Mouse (Mus musculus): ENCODE measurements around the gene Topaz1. TPM values are rescaled to one million over a fixed set of nuclear protein-coding genes. Genes with fewer than 3 reads are reported as not detected.

Topaz1 gene
- polyA plus RNA-seq, 1 experiment from 2014 or later: not detected

GRCm38 (mm10) chr9:122810212-122810611 lies 63.1 kb downstream of the Topaz1 start:
- H3K4me2 ChIP-seq (ENCODE audit: low read length): no peak overlapping the region
- H3K9ac ChIP-seq (ENCODE audit: low read length): no peak overlapping the region
- no peak overlapping the region for H3K27ac ChIP-seq (replicated peaks in 1 of 2; ENCODE audit: control insufficient read depth in 1 of 2, insufficient read depth in 1 of 2, low read depth in 2 of 2, low read length in 2 of 2)
- peaks cover 7 to 22% of the 10 kb centered on the region in 2 experiments; a peak in 3 of 4 replicates for H3K4me1 ChIP-seq (ENCODE audit: control insufficient read depth in 2 of 2, insufficient read depth in 2 of 2, low read length in 2 of 2)
- no peak overlapping the region for H3K4me3 ChIP-seq (ENCODE audit: control insufficient read depth in 1 of 2, insufficient read depth in 1 of 2, low read depth in 1 of 2, low read length in 2 of 2)
- H3K27me3 ChIP-seq (ENCODE audit: control insufficient read depth, insufficient read depth, low read length): no peaks in the 10 kb centered on the region
- H3K9me3 ChIP-seq (ENCODE audit: control insufficient read depth, low read length): no peaks in the 10 kb centered on the region
- WGBS: 33% methylated on average over 3 of the region's 3 CpGs
- no peak for ATAC-seq (ENCODE audit: insufficient number of reproducible peaks, insufficient read depth, low FRiP score, low read depth)
- peaks cover 19% of the 10 kb centered on the region for H3K36me3 ChIP-seq (ENCODE audit: control insufficient read depth, insufficient read depth, low read length)

GRCm38 (mm10) chr9:122812386-122812785 lies 65.2 kb downstream of the Topaz1 start:
- Histone ChIP-seq H3K27me3 (ENCODE audit: control insufficient read depth, insufficient read depth, low read length) (no peaks in the 10 kb centered on the region), H3K27ac (replicated peaks in 1 of 2; ENCODE audit: control insufficient read depth in 1 of 2, insufficient read depth in 1 of 2, low read depth in 2 of 2, low read length in 2 of 2) (no peak overlapping the region), H3K36me3 (ENCODE audit: control insufficient read depth, insufficient read depth, low read length) (peaks cover 25% of the 10 kb centered on the region), H3K4me2 (ENCODE audit: low read length) (no peak overlapping the region), H3K4me1 (ENCODE audit: control insufficient read depth in 2 of 2, insufficient read depth in 2 of 2, low read length in 2 of 2) (peaks cover 5 to 14% of the 10 kb centered on the region in 2 experiments; a peak in 3 of 4 replicates), H3K9me3 (ENCODE audit: control insufficient read depth, low read length) (no peaks in the 10 kb centered on the region), H3K4me3 (ENCODE audit: control insufficient read depth in 1 of 2, insufficient read depth in 1 of 2, low read depth in 1 of 2, low read length in 2 of 2) (no peak overlapping the region), H3K9ac (ENCODE audit: low read length) (no peak overlapping the region)
- 77% methylated on average over 5 of the region's 5 CpGs for WGBS
- ATAC-seq (ENCODE audit: insufficient number of reproducible peaks, insufficient read depth, low FRiP score, low read depth): no peak

GRCm38 (mm10) chr9:122814775-122815174 lies 67.6 kb downstream of the Topaz1 start:
- Histone ChIP-seq H3K4me3 (ENCODE audit: control insufficient read depth in 1 of 2, insufficient read depth in 1 of 2, low read depth in 1 of 2, low read length in 2 of 2) (no peak overlapping the region), H3K27ac (replicated peaks in 1 of 2; ENCODE audit: control insufficient read depth in 1 of 2, insufficient read depth in 1 of 2, low read depth in 2 of 2, low read length in 2 of 2) (no peak overlapping the region), H3K4me2 (ENCODE audit: low read length) (no peak overlapping the region), H3K27me3 (ENCODE audit: control insufficient read depth, insufficient read depth, low read length) (no peaks in the 10 kb centered on the region), H3K4me1 (ENCODE audit: control insufficient read depth in 2 of 2, insufficient read depth in 2 of 2, low read length in 2 of 2) (peaks cover 3 to 13% of the 10 kb centered on the region in 2 experiments; a peak in 3 of 4 replicates), H3K9me3 (ENCODE audit: control insufficient read depth, low read length) (no peaks in the 10 kb centered on the region), H3K9ac (ENCODE audit: low read length) (no peak overlapping the region), H3K36me3 (ENCODE audit: control insufficient read depth, insufficient read depth, low read length) (peaks cover 38% of the 10 kb centered on the region)
- ATAC-seq (ENCODE audit: insufficient number of reproducible peaks, insufficient read depth, low FRiP score, low read depth): no peak
- WGBS: 98% methylated on average over 2 of the region's 2 CpGs

DNA sequence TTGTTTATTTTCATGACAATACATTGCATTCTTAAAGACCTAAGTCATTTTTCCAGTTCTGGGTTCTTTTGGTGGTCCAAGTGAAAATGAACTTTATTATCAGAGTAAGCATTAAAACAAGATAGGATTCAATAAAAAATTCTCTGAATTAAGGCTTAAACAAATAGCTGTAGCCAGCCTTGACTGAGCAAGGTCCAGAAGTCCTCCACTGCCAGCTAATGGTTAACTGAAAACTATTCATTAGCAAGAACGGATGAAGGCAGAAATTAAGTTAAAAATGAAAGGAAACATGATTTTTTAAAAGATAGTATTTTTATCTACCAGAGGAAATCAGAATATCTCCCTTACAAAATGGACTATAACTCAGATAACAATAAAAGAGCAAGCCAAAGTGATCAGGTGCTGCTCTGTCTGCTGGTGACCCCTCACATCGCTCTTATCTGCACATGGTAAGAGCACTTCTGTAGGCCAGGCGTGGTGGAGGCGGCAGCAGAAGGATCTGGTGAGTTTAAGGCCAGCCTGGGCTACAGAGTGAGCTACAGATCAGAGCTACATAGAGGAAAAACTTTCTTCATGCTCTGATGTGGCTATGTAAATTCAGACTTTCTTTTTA lies 68.2 kb downstream of the Topaz1 start:
- Histone ChIP-seq H3K36me3 (ENCODE audit: control insufficient read depth, insufficient read depth, low read length) (peaks cover 44% of the 10 kb centered on the region), H3K27ac (replicated peaks in 1 of 2; ENCODE audit: control insufficient read depth in 1 of 2, insufficient read depth in 1 of 2, low read depth in 2 of 2, low read length in 2 of 2) (no peak overlapping the region), H3K4me3 (ENCODE audit: control insufficient read depth in 1 of 2, insufficient read depth in 1 of 2, low read depth in 1 of 2, low read length in 2 of 2) (no peak overlapping the region), H3K9ac (ENCODE audit: low read length) (no peak overlapping the region), H3K9me3 (ENCODE audit: control insufficient read depth, low read length) (no peaks in the 10 kb centered on the region), H3K4me1 (ENCODE audit: control insufficient read depth in 2 of 2, insufficient read depth in 2 of 2, low read length in 2 of 2) (peaks cover under 1 to 7% of the 10 kb centered on the region in 2 experiments; a peak in 3 of 4 replicates), H3K27me3 (ENCODE audit: control insufficient read depth, insufficient read depth, low read length) (no peaks in the 10 kb centered on the region), H3K4me2 (ENCODE audit: low read length) (no peak overlapping the region)
- WGBS: 64% methylated on average over 4 of the region's 4 CpGs
- no peak for ATAC-seq (ENCODE audit: insufficient number of reproducible peaks, insufficient read depth, low FRiP score, low read depth)

GRCm38 (mm10) chr9:122823374-122824017 lies 76.3 kb downstream of the Topaz1 start:
- no peaks in the 10 kb centered on the region for H3K9me3 ChIP-seq (ENCODE audit: control insufficient read depth, low read length)
- peaks cover 63% of the 10 kb centered on the region for H3K36me3 ChIP-seq (ENCODE audit: control insufficient read depth, insufficient read depth, low read length)
- no peaks in the 10 kb centered on the region for H3K4me1 ChIP-seq (ENCODE audit: control insufficient read depth in 2 of 2, insufficient read depth in 2 of 2, low read length in 2 of 2)
- no peak overlapping the region for H3K4me3 ChIP-seq (ENCODE audit: control insufficient read depth in 1 of 2, insufficient read depth in 1 of 2, low read depth in 1 of 2, low read length in 2 of 2)
- 83% methylated on average over 5 of the region's 5 CpGs for WGBS
- H3K4me2 ChIP-seq (ENCODE audit: low read length): no peak overlapping the region
- no peak overlapping the region for H3K27ac ChIP-seq (replicated peaks in 1 of 2; ENCODE audit: control insufficient read depth in 1 of 2, insufficient read depth in 1 of 2, low read depth in 2 of 2, low read length in 2 of 2)
- H3K9ac ChIP-seq (ENCODE audit: low read length): no peak overlapping the region
- no peak for ATAC-seq (ENCODE audit: insufficient number of reproducible peaks, insufficient read depth, low FRiP score, low read depth)
- H3K27me3 ChIP-seq (ENCODE audit: control insufficient read depth, insufficient read depth, low read length): no peaks in the 10 kb centered on the region

- Histone ChIP-seq H3K36me3 (ENCODE audit: control insufficient read depth, insufficient read depth, low read length) (peaks cover 40% of the 10 kb centered on the region), H3K4me3 (ENCODE audit: control insufficient read depth in 1 of 2, insufficient read depth in 1 of 2, low read depth in 1 of 2, low read length in 2 of 2) (no peak overlapping the region), H3K27ac (replicated peaks in 1 of 2; ENCODE audit: control insufficient read depth in 1 of 2, insufficient read depth in 1 of 2, low read depth in 2 of 2, low read length in 2 of 2) (no peak overlapping the region), H3K9ac (ENCODE audit: low read length) (no peak overlapping the region), H3K27me3 (ENCODE audit: control insufficient read depth, insufficient read depth, low read length) (no peaks in the 10 kb centered on the region), H3K9me3 (ENCODE audit: control insufficient read depth, low read length) (no peaks in the 10 kb centered on the region), H3K4me2 (ENCODE audit: low read length) (no peak overlapping the region), H3K4me1 (ENCODE audit: control insufficient read depth in 2 of 2, insufficient read depth in 2 of 2, low read length in 2 of 2) (no peaks in the 10 kb centered on the region)
- ATAC-seq (ENCODE audit: insufficient number of reproducible peaks, insufficient read depth, low FRiP score, low read depth): no peak
- 94% methylated on average over 4 of the region's 4 CpGs for WGBS
Observed at GRCm38 (mm10) chr9:122826743-122827142, 79.6 kb downstream of the Topaz1 start.

DNA sequence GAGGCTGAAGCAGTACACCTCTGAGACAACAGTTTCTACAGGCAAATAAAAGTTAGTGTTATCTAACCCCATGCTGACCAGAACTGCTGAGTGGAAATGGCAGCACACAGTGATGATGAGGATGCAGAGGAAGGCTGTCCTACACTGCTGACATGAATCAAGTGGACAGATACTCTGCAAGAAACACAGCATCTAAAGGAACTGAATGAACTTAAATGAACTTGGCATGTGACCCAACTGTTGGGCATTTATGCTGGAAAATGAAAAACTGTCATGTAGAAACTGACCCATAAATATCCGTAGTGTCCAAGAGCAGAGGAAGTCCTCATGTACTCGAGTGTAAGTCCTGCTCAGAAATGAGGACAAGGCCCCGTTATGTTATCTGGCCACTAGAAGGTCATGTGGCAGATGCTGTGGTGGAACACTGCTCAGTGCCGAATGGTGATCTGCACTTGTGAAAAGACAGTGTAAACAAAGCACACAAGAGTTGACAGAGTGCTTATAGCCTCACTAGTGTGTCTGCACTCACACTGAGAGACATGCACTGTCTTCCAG lies 82.8 kb downstream of the Topaz1 start:
- Histone ChIP-seq H3K9ac (ENCODE audit: low read length) (no peak overlapping the region), H3K4me2 (ENCODE audit: low read length) (no peak overlapping the region), H3K4me1 (ENCODE audit: control insufficient read depth in 2 of 2, insufficient read depth in 2 of 2, low read length in 2 of 2) (no peaks in the 10 kb centered on the region), H3K27me3 (ENCODE audit: control insufficient read depth, insufficient read depth, low read length) (no peaks in the 10 kb centered on the region), H3K27ac (replicated peaks in 1 of 2; ENCODE audit: control insufficient read depth in 1 of 2, insufficient read depth in 1 of 2, low read depth in 2 of 2, low read length in 2 of 2) (no peak overlapping the region), H3K4me3 (ENCODE audit: control insufficient read depth in 1 of 2, insufficient read depth in 1 of 2, low read depth in 1 of 2, low read length in 2 of 2) (no peak overlapping the region), H3K9me3 (ENCODE audit: control insufficient read depth, low read length) (no peaks in the 10 kb centered on the region), H3K36me3 (ENCODE audit: control insufficient read depth, insufficient read depth, low read length) (peaks cover 43% of the 10 kb centered on the region)
- 50% methylated on average over 4 of the region's 4 CpGs for WGBS
- no peak for ATAC-seq (ENCODE audit: insufficient number of reproducible peaks, insufficient read depth, low FRiP score, low read depth)

Measured in heart, embryonic 14.5 days (tissue).